Mouse (Mus musculus) C2C12 (cell line): ENCODE data around the gene Zfp296. TPM values are rescaled to one million over a fixed set of nuclear protein-coding genes. Genes with fewer than 3 reads are reported as not detected.
A peak's percentile ranks its signal among the peaks of the same experiment; 100 is the strongest.

Experiments used
- H3K27me3 ChIP-seq: one replicate; pipeline ENCODE4 v1.6.1; 2011; ENCODE audit not compliant: control insufficient read depth, insufficient read depth, insufficient read length
- H3K36me3 ChIP-seq: one replicate; pipeline ENCODE4 v1.6.1; 2011; ENCODE audit not compliant: control insufficient read depth, insufficient read depth
- H3K4me3 ChIP-seq: one replicate; pipeline ENCODE4 v1.5.1; 2011; ENCODE audit warnings: mild to moderate bottlenecking, control low read depth; ENCODE audit not compliant: poor library complexity, insufficient read depth, severe bottlenecking
- H3K79me2 ChIP-seq: one replicate; pipeline ENCODE4 v1.6.1; 2011; ENCODE audit not compliant: control insufficient read depth, insufficient read depth
- H3K79me3 ChIP-seq: one replicate; pipeline ENCODE4 v1.6.1; 2011; ENCODE audit warnings: low read depth, control low read depth
- H3ac ChIP-seq: one replicate; pipeline ENCODE3; 2011; ENCODE audit warnings: low read depth; ENCODE audit not compliant: control insufficient read depth, insufficient read length
- CEBPB ChIP-seq: IDR thresholded peaks from one replicate; pipeline ENCODE4 v1.6.1; 2011; ENCODE audit warnings: low read depth, mild to moderate bottlenecking, control low read depth, moderate library complexity
- CTCF ChIP-seq: IDR thresholded peaks from one replicate; pipeline ENCODE4 v1.5.1; 2011; ENCODE audit not compliant: control insufficient read depth, insufficient read depth, insufficient read length
- FOSL1 ChIP-seq: IDR thresholded peaks from one replicate; pipeline ENCODE4 v1.8.0; 2011; ENCODE audit warnings: mild to moderate bottlenecking, low read length; ENCODE audit not compliant: poor library complexity, insufficient read depth, severe bottlenecking
- MAX ChIP-seq: IDR thresholded peaks from one replicate; pipeline ENCODE4 v1.6.1; 2011; ENCODE audit warnings: mild to moderate bottlenecking, control low read depth
- MYOD1 ChIP-seq: IDR thresholded peaks from one replicate; pipeline ENCODE4 v1.6.1; 2011; ENCODE audit warnings: low read depth; ENCODE audit not compliant: control insufficient read depth, insufficient read length
- MYOG ChIP-seq: IDR thresholded peaks from one replicate; pipeline ENCODE4 v1.6.1; 2011; ENCODE audit not compliant: control insufficient read depth, insufficient read length; ENCODE audit errors: extremely low read depth
- USF1 ChIP-seq: IDR thresholded peaks from one replicate; pipeline ENCODE4 v1.6.1; 2011; ENCODE audit warnings: low read depth, mild to moderate bottlenecking, control low read depth, moderate library complexity
- polyA plus RNA-seq: library from polyadenylated mRNA; unstranded; fragments of >200 nt; fragmentation: generic; extraction: Trizol; gene quantifications from one replicate; pipeline ENCODE4 v1.2.1, GENCODE M21; 2012; ENCODE audit warnings: missing spikeins

Gene Zfp296
- polyA plus RNA-seq, 1 experiment = 1.9 TPM

- no peaks in the 10 kb centered on the region for H3K79me3 ChIP-seq
- no peak for TF ChIP-seq FOSL1
- TF ChIP-seq USF1 = no peak
- no peak for TF ChIP-seq MAX
- no peak for TF ChIP-seq MYOG
- TF ChIP-seq MYOD1 = no peak
- TF ChIP-seq CTCF = no peak
- TF ChIP-seq CEBPB = no peak
- no peak overlapping the region for H3ac ChIP-seq
- H3K36me3 ChIP-seq = peaks cover 25% of the 10 kb centered on the region
- no peak overlapping the region for H3K4me3 ChIP-seq
- no peaks in the 10 kb centered on the region for H3K27me3 ChIP-seq
- no peaks in the 10 kb centered on the region for H3K79me2 ChIP-seq
Measured at GRCm38 (mm10) chr7:19586269-19586668, 9.2 kb downstream of the Zfp296 start.

GRCm38 (mm10) chr7:19589207-19589606 is 12.1 kb downstream of the Zfp296 start:
- no peak overlapping the region for H3K4me3 ChIP-seq
- no peaks in the 10 kb centered on the region for H3K79me2 ChIP-seq
- H3K36me3 ChIP-seq = peaks cover 26% of the 10 kb centered on the region
- no peak overlapping the region for H3ac ChIP-seq
- no peak for TF ChIP-seq CEBPB
- no peak for TF ChIP-seq USF1
- no peak for TF ChIP-seq CTCF
- no peak for TF ChIP-seq MAX
- TF ChIP-seq MYOD1 = no peak
- no peaks in the 10 kb centered on the region for H3K27me3 ChIP-seq
- H3K79me3 ChIP-seq = no peaks in the 10 kb centered on the region

DNA sequence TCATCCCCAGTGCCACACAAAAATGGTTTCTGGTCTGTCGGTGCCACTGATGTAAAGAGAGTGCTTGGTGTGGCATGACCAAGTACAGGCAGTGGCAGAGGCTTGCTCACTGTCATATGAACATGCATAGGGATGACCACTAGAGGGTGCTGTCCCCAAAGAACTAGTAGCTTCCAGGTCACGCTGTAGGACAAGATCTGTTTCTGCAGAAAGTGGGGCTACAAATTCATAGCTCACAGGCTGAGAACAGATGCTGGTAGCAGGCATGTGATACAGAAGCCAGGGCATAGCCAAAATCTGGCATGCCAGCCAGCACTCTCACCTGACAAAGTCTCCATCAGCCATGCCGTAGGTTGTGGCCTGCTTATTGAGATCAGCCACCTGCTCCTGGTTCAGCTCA is 12.8 kb downstream of the Zfp296 start:
- peaks cover 23% of the 10 kb centered on the region for H3K36me3 ChIP-seq
- H3K4me3 ChIP-seq = no peak overlapping the region
- H3K79me3 ChIP-seq = no peaks in the 10 kb centered on the region
- peaks cover under 1% of the 10 kb centered on the region for H3K79me2 ChIP-seq
- H3ac ChIP-seq = no peak overlapping the region
- TF ChIP-seq MYOG (no peak), CTCF (peak; percentile 67)
- no peaks in the 10 kb centered on the region for H3K27me3 ChIP-seq

- no peaks in the 10 kb centered on the region for H3K79me3 ChIP-seq
Measured at GRCm38 (mm10) chr7:19593061-19593730, 16.1 kb downstream of the Zfp296 start.

GRCm38 (mm10) chr7:19600562-19600961 is 23.5 kb downstream of the Zfp296 start:
- Histone ChIP-seq H3K79me3 (peaks cover 21% of the 10 kb centered on the region), H3K79me2 (peaks cover 55% of the 10 kb centered on the region), H3K27me3 (no peaks in the 10 kb centered on the region), H3ac (no peak overlapping the region), H3K4me3 (no peak overlapping the region), H3K36me3 (peaks cover 12% of the 10 kb centered on the region)
- no peak for TF ChIP-seq MAX
- TF ChIP-seq MYOG = no peak
- no peak for TF ChIP-seq CTCF
- no peak for TF ChIP-seq CEBPB
- TF ChIP-seq MYOD1 = no peak
- no peak for TF ChIP-seq USF1
- no peak for TF ChIP-seq FOSL1

More at GRCm38 (mm10) chr7:19593061-19593730, 16.1 kb downstream of the Zfp296 start:
- Histone ChIP-seq H3K36me3 (peaks cover 17% of the 10 kb centered on the region), H3ac (no peak overlapping the region), H3K27me3 (no peaks in the 10 kb centered on the region), H3K79me2 (peaks cover 23% of the 10 kb centered on the region), H3K4me3 (no peak overlapping the region)
- TF ChIP-seq MYOD1 (no peak), CEBPB (no peak), USF1 (no peak), FOSL1 (no peak), MYOG (no peak), MAX (no peak), CTCF (no peak)

DNA sequence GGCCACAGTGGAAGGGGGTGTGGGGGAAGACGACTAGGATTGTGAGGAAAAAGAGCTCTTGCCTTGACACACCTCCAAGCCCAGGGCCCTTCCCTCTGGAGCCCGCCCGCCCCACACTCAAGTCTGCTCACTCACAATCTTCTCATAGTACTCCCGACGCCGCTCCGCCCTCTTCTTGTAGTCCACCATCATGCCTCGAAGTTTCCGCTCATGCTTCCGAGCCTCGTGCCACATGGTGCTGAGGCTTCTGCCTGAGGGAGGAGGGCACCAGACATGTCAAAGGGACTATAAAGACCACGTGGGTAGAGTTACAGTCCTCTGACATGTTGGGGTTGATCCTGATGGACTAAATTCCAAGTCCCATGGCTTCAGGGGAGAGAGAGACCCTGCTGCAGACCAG is 26.0 kb downstream of the Zfp296 start:
- Histone ChIP-seq H3K79me2 (peaks cover 41% of the 10 kb centered on the region), H3K4me3 (no peak overlapping the region), H3K79me3 (peaks cover 21% of the 10 kb centered on the region), H3ac (peak overlapping the region; percentile 22), H3K36me3 (peaks cover 12% of the 10 kb centered on the region), H3K27me3 (no peaks in the 10 kb centered on the region)
- TF ChIP-seq MYOD1 = no peak
- TF ChIP-seq USF1 = no peak
- no peak for TF ChIP-seq CEBPB
- TF ChIP-seq CTCF = no peak
- TF ChIP-seq MAX = no peak
- TF ChIP-seq MYOG = no peak
- no peak for TF ChIP-seq FOSL1
